Comparison of ENCODE assay signal across 11 mouse cellular contexts in genomic region chr8:105354549-105354948, GRCm38 (mm10). TPM values are rescaled to one million over a fixed set of nuclear protein-coding genes. Genes with fewer than 3 reads are reported as not detected.
"Had no signal": no experiment of that assay in that cellular context is flagged by ENCODE, and none has a peak within 500 bp of the region (broad histone marks: within the 10 kb centered on the region; RNA-seq: fewer than 3 reads in every experiment).

No protein-coding gene starts in this region.

- H3K4me2 ChIP-seq: limb, embryonic 15.5 days; liver, embryonic 12.5 days; lung, embryonic 14.5 days; midbrain, embryonic 15.5 days; neural tube, embryonic 13.5 days had no signal

- H3K36me3 ChIP-seq: liver, embryonic 12.5 days had no signal

- DNase-seq: lung, embryonic 14.5 days; lung, postnatal 4 days; right cerebral cortex, postnatal 25 days had no signal

- H3K9me3 ChIP-seq: limb, embryonic 15.5 days; liver, embryonic 12.5 days; midbrain, embryonic 10.5 days; midbrain, embryonic 15.5 days; neural tube, embryonic 13.5 days had no signal

- H3K27ac ChIP-seq: left cerebral cortex, adult 2 months; limb, embryonic 15.5 days; liver, embryonic 12.5 days; midbrain, embryonic 10.5 days; midbrain, embryonic 15.5 days; neural tube, embryonic 13.5 days; stomach, postnatal 0 days had no signal

- H3K9ac ChIP-seq: limb, embryonic 15.5 days; liver, embryonic 12.5 days; lung, embryonic 14.5 days; midbrain, embryonic 15.5 days; neural tube, embryonic 13.5 days had no signal

- H3K27me3 ChIP-seq: limb, embryonic 15.5 days; midbrain, embryonic 15.5 days; neural tube, embryonic 13.5 days had no signal

- ATAC-seq: midbrain, embryonic 15.5 days had no signal

- H3K4me3 ChIP-seq: left cerebral cortex, adult 2 months; limb, embryonic 15.5 days; liver, embryonic 12.5 days; midbrain, embryonic 10.5 days; midbrain, embryonic 15.5 days; neural tube, embryonic 13.5 days had no signal

RNA-seq across cellular contexts. Expression of gene Plekhg4, which starts 18.5 kb away (rescaled TPM):
- polyA plus RNA-seq: liver, embryonic 12.5 days; liver, embryonic 16.5 days had no signal
